Mouse (Mus musculus) myocyte (in vitro differentiated cells): Measurements from ENCODE around the gene Rest.

Source experiments
- CEBPB ChIP-seq: IDR thresholded peaks from 2 replicates; pipeline ENCODE4 v1.6.1; 2011; ENCODE audit warnings: mild to moderate bottlenecking, moderate library complexity; ENCODE audit not compliant: poor library complexity, insufficient read depth, severe bottlenecking
- E2F4 ChIP-seq: IDR thresholded peaks from one replicate; pipeline ENCODE4 v1.6.1; 2011; ENCODE audit warnings: mild to moderate bottlenecking, control low read depth, moderate library complexity; ENCODE audit not compliant: insufficient read depth
- MAX ChIP-seq: IDR thresholded peaks from one replicate; pipeline ENCODE4 v1.6.1; 2011; ENCODE audit warnings: low read depth, mild to moderate bottlenecking, control low read depth
- MYOD1 ChIP-seq, 3 experiments: IDR thresholded peaks; one replicate each; pipeline ENCODE4 v1.6.1; 2011; ENCODE audit warnings: control low read depth in 2 of 3, low read depth in 2 of 3, mild to moderate bottlenecking in 2 of 3, moderate library complexity in 1 of 3; ENCODE audit not compliant: insufficient read length in 2 of 3, control insufficient read depth in 1 of 3
- MYOG ChIP-seq, 3 experiments: IDR thresholded peaks; one replicate each; pipeline ENCODE4 v1.6.1; 2011; ENCODE audit warnings: control low read depth in 2 of 3, low read depth in 2 of 3, mild to moderate bottlenecking in 2 of 3; ENCODE audit not compliant: insufficient read length in 2 of 3, control insufficient read depth in 1 of 3, insufficient read depth in 1 of 3
- POLR2A ChIP-seq: IDR thresholded peaks from one replicate; pipeline ENCODE4 v1.6.1; 2011; ENCODE audit warnings: low read depth, mild to moderate bottlenecking, control low read depth, moderate library complexity; ENCODE audit not compliant: insufficient read length
- POLR2AphosphoS2 ChIP-seq: IDR thresholded peaks from one replicate; pipeline ENCODE4 v1.6.1; 2011; ENCODE audit warnings: low read depth, control low read depth; ENCODE audit not compliant: insufficient read length
- SRF ChIP-seq: IDR thresholded peaks from one replicate; pipeline ENCODE4 v1.6.1; 2011; ENCODE audit warnings: low read depth; ENCODE audit not compliant: control insufficient read depth, insufficient read length
- TCF12 ChIP-seq: IDR thresholded peaks from one replicate; pipeline ENCODE4 v1.6.1; 2011; ENCODE audit warnings: mild to moderate bottlenecking, control low read depth; ENCODE audit not compliant: poor library complexity, insufficient read depth, severe bottlenecking
- TCF3 ChIP-seq: IDR thresholded peaks from one replicate; pipeline ENCODE4 v1.6.1; 2011; ENCODE audit warnings: low read depth, control low read depth; ENCODE audit not compliant: insufficient read length
- USF1 ChIP-seq: IDR thresholded peaks from one replicate; pipeline ENCODE4 v1.6.1; 2011; ENCODE audit warnings: low read depth, mild to moderate bottlenecking, control low read depth, moderate library complexity

DNA sequence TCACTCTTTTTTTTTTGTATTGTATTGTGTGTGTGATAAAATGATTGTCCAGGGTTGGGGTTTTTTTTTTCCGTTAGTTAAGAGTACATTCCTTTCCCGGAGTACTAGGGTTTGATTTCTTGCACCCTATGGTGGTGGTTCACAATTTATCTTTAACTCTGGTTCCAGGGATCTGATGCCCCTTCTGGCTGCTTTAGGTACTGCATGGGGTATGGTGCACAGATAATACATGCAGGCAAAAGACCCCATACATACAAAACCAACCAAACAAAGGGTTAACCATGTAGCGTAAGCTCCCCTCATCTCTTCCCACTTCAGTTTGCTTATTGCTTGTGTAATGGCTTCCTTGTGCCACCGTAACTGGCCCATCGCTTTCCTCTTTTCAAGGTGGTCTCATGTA lies 10.7 kb downstream of the Rest start:
- TF ChIP-seq USF1 (no peak), POLR2A (no peak), POLR2AphosphoS2 (no peak), CEBPB (no peak), MYOG (IDR thresholded peaks at IDR 0.05; ENCODE audit: control insufficient read depth in 1 of 3, insufficient read depth in 1 of 3, insufficient read length in 2 of 3, low read depth in 2 of 3) (no peak), MAX (no peak), E2F4 (no peak), MYOD1 (IDR thresholded peaks at IDR 0.05; ENCODE audit: control insufficient read depth in 1 of 3, insufficient read length in 2 of 3, low read depth in 2 of 3) (no peak), SRF (no peak), TCF12 (no peak), TCF3 (no peak)
